Mouse (Mus musculus) liver, postnatal 0 days (tissue): ENCODE data around the gene Hoxd4.

Experiments
- CTCF ChIP-seq: sonication (generic); IDR thresholded peaks from 2 replicates; pipeline ENCODE4 v1.5.1; 2016; ENCODE audit warnings: antibody characterized with exemption, low read depth
- EP300 ChIP-seq: IDR thresholded peaks from 2 replicates; pipeline ENCODE4 v1.6.1; 2016; ENCODE audit warnings: antibody characterized with exemption, low read depth, mild to moderate bottlenecking

GRCm38 (mm10) chr2:74726973-74727639, 15.4 kb downstream of the Hoxd4 start:
- no peak for TF ChIP-seq CTCF
- TF ChIP-seq EP300 = no peak
